Mouse (Mus musculus) bone marrow, adult 2 months (tissue): ENCODE measurements around the gene Fam104a. TPM values are rescaled to one million over a fixed set of nuclear protein-coding genes. Genes with fewer than 3 reads are reported as not detected.
A peak's percentile ranks its signal among the peaks of the same experiment; 100 is the strongest.

Experiments
- H3K27ac ChIP-seq: fragments of 200-500 bp; 2 replicates; pipeline ENCODE4 v1.5.1; 2012; ENCODE audit warnings: low read depth, mild to moderate bottlenecking, control low read depth, inconsistent platforms, low read length; ENCODE audit not compliant: control insufficient read depth, poor library complexity, insufficient read depth
- H3K4me1 ChIP-seq: fragments of 200-500 bp; 2 replicates; pipeline ENCODE4 v1.6.1; 2011; ENCODE audit warnings: low read length; ENCODE audit not compliant: control insufficient read depth, insufficient read depth
- H3K4me3 ChIP-seq: fragments of 200-500 bp; replicated peaks from 2 replicates; pipeline ENCODE3; 2011; ENCODE audit warnings: mild to moderate bottlenecking, low read depth, low read length, control low read depth; ENCODE audit not compliant: control insufficient read depth
- CTCF ChIP-seq: fragments of 200-500 bp; IDR thresholded peaks from 2 replicates; pipeline ENCODE4 v1.5.1; 2011; ENCODE audit warnings: low read length, control low read depth; ENCODE audit not compliant: control insufficient read depth, insufficient read depth
- POLR2A ChIP-seq: fragments of 200-500 bp; IDR thresholded peaks from 2 replicates; pipeline ENCODE4 v1.6.1; 2011; ENCODE audit warnings: low read depth, mild to moderate bottlenecking, control low read depth, low read length, borderline replicate concordance; ENCODE audit not compliant: control insufficient read depth
- WGBS: fragments of 180-500 bp; shearing (Covaris S2); methylation state at CpG from one replicate; pipeline ENCODE4 v1.1.7; 2018; 5-methylcytosine and 5-hydroxymethylcytosine counted together
- polyA plus RNA-seq: library from polyadenylated mRNA; stranded (reverse); fragments of >200 nt; gene quantifications from 2 replicates; pipeline ENCODE4 v1.2.4, GENCODE M21; 2011; ENCODE audit warnings: low replicate concordance; ENCODE audit not compliant: missing spikeins, insufficient read depth, insufficient read length

Gene Fam104a
- polyA plus RNA-seq, 1 experiment, result 35.2 TPM

DNA sequence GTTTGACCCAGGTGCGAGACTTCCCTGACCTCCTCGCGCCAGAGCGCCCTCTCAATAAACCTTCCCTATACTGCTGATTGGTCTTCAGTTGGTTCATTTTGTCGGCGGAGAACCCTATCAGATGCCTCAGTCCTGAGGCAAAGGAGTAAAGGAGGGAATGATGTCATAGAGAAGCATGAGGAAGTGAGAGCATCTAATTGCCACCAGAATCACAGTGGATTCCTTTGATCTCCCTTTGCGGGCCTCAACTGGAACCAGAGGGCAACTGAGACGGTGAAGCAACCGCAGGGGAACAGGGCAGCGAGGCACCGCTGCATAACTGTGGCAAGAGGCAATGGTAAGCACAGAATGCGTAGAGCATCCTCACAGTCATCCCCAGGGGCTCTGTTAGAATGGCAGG lies 45.3 kb downstream of the Fam104a start:
- TF ChIP-seq POLR2A (no peak), CTCF (no peak)
- H3K27ac ChIP-seq, result no peak overlapping the region
- no peak overlapping the region for H3K4me3 ChIP-seq
- no peaks in the 10 kb centered on the region for H3K4me1 ChIP-seq
- WGBS, result 76% methylated on average over 12 of the region's 12 CpGs

DNA sequence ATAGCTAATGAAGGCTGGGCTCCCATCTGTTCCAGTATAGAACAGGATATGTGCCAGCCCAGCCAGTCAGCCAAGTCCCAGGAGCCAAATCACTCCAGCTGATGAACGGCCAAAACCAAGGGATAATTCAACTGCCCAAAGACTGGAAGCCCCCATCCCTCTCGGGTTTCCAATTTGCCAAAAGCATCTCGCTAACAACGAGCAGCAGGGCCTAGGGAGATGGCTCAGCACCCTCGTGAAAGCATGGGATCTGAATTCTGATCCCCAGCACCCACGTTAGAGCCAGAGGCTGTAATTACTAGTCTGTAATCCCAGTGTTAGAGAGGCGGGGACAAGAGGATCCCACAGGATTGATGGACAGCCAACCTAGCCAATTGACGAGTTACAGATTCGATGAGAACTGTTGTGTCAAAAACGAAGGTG lies 49.2 kb downstream of the Fam104a start:
- Histone ChIP-seq H3K4me3 (no peak overlapping the region), H3K27ac (no peak overlapping the region), H3K4me1 (no peaks in the 10 kb centered on the region)
- WGBS, result 81% methylated on average over 10 of the region's 10 CpGs
- TF ChIP-seq CTCF (no peak), POLR2A (no peak)

DNA sequence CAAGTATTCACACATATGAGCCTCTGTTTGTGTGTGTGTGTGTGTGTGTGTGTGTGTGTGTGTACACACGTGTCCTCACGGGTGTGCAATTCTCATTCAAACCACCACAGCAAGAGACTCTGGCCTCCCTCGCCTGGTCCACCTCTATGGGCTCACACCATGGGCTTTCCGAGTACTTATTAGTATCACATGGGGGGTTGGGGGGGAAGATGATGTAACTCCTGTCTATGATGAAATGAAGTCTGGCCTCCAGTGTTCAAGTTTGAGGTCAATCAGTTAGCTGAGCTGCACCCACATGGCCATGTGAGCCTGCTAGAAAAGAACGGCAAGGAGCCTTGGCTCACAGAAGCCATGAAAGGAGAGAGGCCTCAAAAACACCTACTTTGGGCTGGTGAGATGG lies 50.6 kb downstream of the Fam104a start:
- H3K4me3 ChIP-seq, result no peak overlapping the region
- 59% methylated on average over 5 of the region's 5 CpGs for WGBS

DNA sequence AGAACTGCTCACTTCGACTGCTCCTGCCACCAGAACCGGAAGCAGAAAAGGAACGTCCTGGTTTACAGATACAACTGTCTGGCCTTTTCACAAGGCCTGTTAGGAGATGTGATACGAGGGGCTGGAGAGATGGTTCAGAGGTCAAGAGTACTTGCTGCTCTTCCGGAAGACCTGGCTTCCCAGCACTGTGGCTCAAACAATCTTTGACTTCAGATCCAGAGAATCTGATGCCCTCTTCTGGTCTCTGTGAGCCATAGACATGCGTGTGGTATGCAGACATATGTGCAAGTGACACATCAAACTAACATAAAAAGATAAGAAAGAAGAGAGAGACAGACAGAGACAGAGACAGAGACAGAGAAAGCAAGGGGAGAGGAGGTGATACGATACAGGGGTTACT lies 51.7 kb downstream of the Fam104a start:
- Histone ChIP-seq H3K4me3 (no peak overlapping the region), H3K4me1 (no peaks in the 10 kb centered on the region), H3K27ac (no peak overlapping the region)
- WGBS, result 82% methylated on average over 7 of the region's 7 CpGs
- TF ChIP-seq CTCF, result no peak

More for the DNA sequence above, 50.6 kb downstream of the Fam104a start:
- H3K4me1 ChIP-seq, result no peaks in the 10 kb centered on the region
- H3K27ac ChIP-seq, result no peak overlapping the region
- TF ChIP-seq POLR2A, result no peak
- no peak for TF ChIP-seq CTCF

DNA sequence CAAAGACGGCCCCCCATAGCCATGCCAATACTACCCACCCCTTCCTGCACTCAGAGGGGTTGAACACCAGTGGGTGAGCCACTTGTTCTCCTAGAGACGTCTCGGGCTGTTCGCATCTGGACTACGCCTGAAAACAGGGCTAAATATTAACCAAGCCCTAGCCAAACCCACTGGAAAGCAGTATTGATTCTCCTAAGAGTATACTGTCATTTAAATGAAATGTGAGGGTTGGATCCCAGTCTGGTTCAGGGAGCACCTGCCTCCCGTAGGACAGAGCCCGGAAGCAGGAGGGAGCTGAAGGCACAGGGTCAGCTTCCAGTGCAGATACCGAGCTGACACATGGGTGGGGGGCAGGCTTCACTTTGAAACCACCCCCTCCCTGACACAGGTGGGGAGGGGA lies 52.1 kb downstream of the Fam104a start:
- no peak overlapping the region for H3K27ac ChIP-seq
- no peak overlapping the region for H3K4me3 ChIP-seq
- 88% methylated on average over 8 of the region's 8 CpGs for WGBS
- no peak for TF ChIP-seq CTCF
- TF ChIP-seq POLR2A, result no peak
- H3K4me1 ChIP-seq, result no peaks in the 10 kb centered on the region

DNA sequence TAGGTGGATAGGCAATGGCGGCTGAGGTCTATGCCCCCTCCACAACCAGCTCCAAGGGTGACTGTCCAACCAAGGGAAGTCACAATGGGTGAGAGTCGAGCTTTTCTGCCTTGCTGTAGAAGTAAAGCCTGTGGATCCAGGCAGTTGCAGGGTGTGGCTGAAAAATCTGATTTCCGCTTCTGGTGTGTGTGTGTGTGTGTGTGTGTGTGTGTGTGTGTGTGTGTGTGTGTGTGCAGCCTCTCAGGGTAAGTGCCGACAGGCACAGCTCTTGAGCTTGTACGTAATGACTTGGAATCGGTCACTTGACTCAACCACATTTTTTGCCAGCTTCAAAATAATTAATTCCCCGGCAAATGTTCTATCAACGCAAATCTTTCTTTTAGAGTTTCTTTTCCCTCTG lies 52.7 kb downstream of the Fam104a start:
- TF ChIP-seq CTCF (no peak), POLR2A (no peak)
- no peak overlapping the region for H3K4me3 ChIP-seq
- no peak overlapping the region for H3K27ac ChIP-seq
- no peaks in the 10 kb centered on the region for H3K4me1 ChIP-seq
- WGBS, result 72% methylated on average over 8 of the region's 8 CpGs

DNA sequence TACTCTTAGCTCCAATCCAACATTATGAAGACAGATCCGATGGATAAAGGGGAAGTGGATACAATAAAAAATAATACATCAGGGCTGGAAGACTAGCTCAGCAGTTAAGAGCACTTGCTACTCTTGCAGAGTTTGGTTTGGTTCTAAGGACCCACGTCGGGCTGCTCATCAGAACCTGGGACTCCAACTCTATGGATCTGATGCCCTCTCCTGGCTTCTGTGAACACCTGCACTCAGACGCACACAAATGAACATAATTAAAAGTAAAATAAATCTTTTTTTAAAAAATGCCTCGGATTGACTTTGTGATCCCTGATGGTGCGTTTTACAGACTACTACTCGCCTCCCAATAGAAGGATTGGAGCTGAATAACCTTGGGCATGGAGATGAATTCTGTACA lies 53.3 kb downstream of the Fam104a start:
- H3K4me3 ChIP-seq, result no peak overlapping the region
- H3K27ac ChIP-seq, result no peak overlapping the region
- 43% methylated on average over 7 of the region's 7 CpGs for WGBS
- TF ChIP-seq POLR2A (no peak), CTCF (no peak)
- H3K4me1 ChIP-seq, result no peaks in the 10 kb centered on the region

DNA sequence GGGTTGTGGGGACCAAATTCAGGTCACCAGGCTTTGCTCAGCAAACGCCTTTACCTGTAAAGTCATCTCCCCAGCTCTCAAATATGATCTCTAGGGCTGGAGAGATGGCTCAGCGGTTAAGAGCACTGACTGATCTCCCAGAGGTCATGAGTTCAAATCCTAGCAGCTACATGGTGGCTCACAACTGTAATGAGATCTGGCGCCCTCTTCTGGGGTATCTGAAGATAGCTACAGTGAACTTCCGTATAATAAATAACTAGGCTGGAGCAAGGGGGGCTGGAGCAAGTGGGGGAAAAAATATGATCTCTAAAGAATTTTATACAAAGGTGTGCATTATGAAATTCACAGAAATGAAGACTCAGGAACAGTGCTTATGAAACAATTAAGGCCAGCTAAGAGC lies 56.2 kb downstream of the Fam104a start:
- Histone ChIP-seq H3K27ac (no peak overlapping the region), H3K4me3 (no peak overlapping the region), H3K4me1 (no peaks in the 10 kb centered on the region)
- WGBS, result 41% methylated on average over 4 of the region's 4 CpGs
- TF ChIP-seq CTCF (0 out of 2 replicates have a peak, but pooled peaks have one; percentile 10), POLR2A (no peak)

DNA sequence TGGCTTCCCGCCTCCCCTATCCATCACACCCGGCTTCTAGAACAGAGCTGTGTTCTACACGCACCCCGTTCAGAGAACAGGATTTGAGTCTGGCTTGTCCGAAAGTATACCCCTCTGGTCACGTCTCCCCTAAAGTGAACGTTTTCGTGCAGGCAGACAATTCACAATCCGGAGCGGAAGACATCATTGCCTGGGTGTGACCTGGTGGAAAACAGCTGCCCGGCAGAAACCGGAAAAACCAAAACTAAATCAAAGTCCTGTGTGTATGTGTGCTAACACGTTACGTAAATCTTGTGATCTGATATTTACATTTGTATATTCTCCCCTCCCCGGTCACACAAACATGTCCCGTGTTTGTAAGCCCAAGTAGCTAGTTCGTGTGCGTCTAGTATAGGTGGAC lies 58.5 kb downstream of the Fam104a start:
- Histone ChIP-seq H3K4me1 (no peaks in the 10 kb centered on the region), H3K4me3 (no peak overlapping the region), H3K27ac (no peak overlapping the region)
- TF ChIP-seq POLR2A, result no peak
- no peak for TF ChIP-seq CTCF
- 91% methylated on average over 18 of the region's 18 CpGs for WGBS

DNA sequence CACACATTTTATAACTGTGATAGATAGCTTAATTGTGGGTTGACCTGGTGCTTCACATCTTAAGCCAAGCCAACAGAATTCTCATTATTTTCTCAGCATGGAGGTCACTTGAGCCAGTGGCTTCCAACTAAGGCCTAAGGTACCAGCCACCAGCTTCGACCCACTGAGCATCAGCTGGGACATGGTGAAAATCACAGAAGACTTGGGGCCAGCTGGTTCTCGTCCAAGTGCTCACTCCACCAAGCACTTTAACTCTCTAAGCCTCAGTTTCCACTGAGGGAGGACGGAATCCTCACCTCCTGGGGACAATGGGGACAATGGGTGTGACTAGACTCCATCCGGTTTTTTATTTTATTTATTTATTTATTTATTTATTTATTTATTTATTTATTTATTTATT lies 61.9 kb downstream of the Fam104a start:
- H3K4me3 ChIP-seq, result no peak overlapping the region
- WGBS, result 78% methylated on average over 4 of the region's 4 CpGs
- no peaks in the 10 kb centered on the region; the same call in 1 of the 2 replicates for H3K4me1 ChIP-seq
- no peak overlapping the region for H3K27ac ChIP-seq
- TF ChIP-seq POLR2A (no peak), CTCF (no peak)
